Mouse (Mus musculus) layer of hippocampus, adult 18-20 months (tissue): Measurements from ENCODE around the gene Ttc9c. TPM values are rescaled to one million over a fixed set of nuclear protein-coding genes. Genes with fewer than 3 reads are reported as not detected.

ENCODE experiments used
- DNase-seq, 2 experiments: peaks; one replicate each; pipeline ENCODE4 v3.0.0; 2022; ENCODE audit warnings: low spot score in 2 of 2
- total RNA-seq, 2 experiments: library from RNA; stranded (reverse); gene quantifications; 2 replicates each; pipeline ENCODE4 v1.2.3; 2021

Ttc9c gene
- total RNA-seq, 2 experiments from 2014 or later = 39.9 to 41.1 TPM

- DNase-seq = no peak
Measured at GRCm38 (mm10) chr19:8831262-8831661, 12.1 kb upstream of the Ttc9c start.

GRCm38 (mm10) chr19:8830664-8831063, 11.5 kb upstream of the Ttc9c start:
- peak in 1 of 2 experiments; percentile 34 for DNase-seq

GRCm38 (mm10) chr19:8829660-8830059, 10.5 kb upstream of the Ttc9c start, which contains the start of gene AC129217.1:
Gene AC129217.1 (plus strand): TSS chr19:8829773.
- no peak for DNase-seq

GRCm38 (mm10) chr19:8822696-8823095, 3.6 kb upstream of the Ttc9c start:
- no peak for DNase-seq

GRCm38 (mm10) chr19:8821146-8821545, 2.0 kb upstream of the Ttc9c start:
- no peak for DNase-seq

- peak in 1 of 2 experiments; percentile 51 for DNase-seq
Measured at GRCm38 (mm10) chr19:8820424-8820956, 1.4 kb upstream of the Ttc9c start.

- DNase-seq = peak; percentile 99
Measured at GRCm38 (mm10) chr19:8819596-8820423, 677 bp upstream of the Ttc9c start, which contains the start of gene Hnrnpul2. Gene Hnrnpul2 (plus strand): TSS chr19:8820010.

GRCm38 (mm10) chr19:8818301-8818798, 783 bp downstream of the Ttc9c start:
- DNase-seq = no peak

- DNase-seq = no peak
Measured at GRCm38 (mm10) chr19:8817001-8817400, 2.1 kb downstream of the Ttc9c start.

- DNase-seq = no peak
Measured at GRCm38 (mm10) chr19:8815812-8816211, 3.3 kb downstream of the Ttc9c start.

- DNase-seq = no peak
Measured at GRCm38 (mm10) chr19:8806810-8807209, 12.3 kb downstream of the Ttc9c start.

GRCm38 (mm10) chr19:8803879-8804660, 15.1 kb downstream of the Ttc9c start:
- no peak for DNase-seq

GRCm38 (mm10) chr19:8803204-8803780, 15.8 kb downstream of the Ttc9c start:
- no peak for DNase-seq

- DNase-seq = peak; percentile 95 to 98
Measured at GRCm38 (mm10) chr19:8802130-8802821, 16.9 kb downstream of the Ttc9c start, which contains the start of gene Zbtb3. Gene Zbtb3 (plus strand): TSS chr19:8802555.

- DNase-seq = no peak
Measured at GRCm38 (mm10) chr19:8798947-8799315, 20.2 kb downstream of the Ttc9c start.

GRCm38 (mm10) chr19:8798264-8798946, 20.7 kb downstream of the Ttc9c start, which contains the start of gene Polr2g:
Gene Polr2g (minus strand): TSS chr19:8798577.
- DNase-seq = peak; percentile 84 to 94

- no peak for DNase-seq
Measured at GRCm38 (mm10) chr19:8790171-8790570, 29.0 kb downstream of the Ttc9c start.

GRCm38 (mm10) chr19:8789171-8789570, 30.0 kb downstream of the Ttc9c start:
- DNase-seq = no peak

- DNase-seq = no peak
Measured at GRCm38 (mm10) chr19:8788521-8788920, 30.6 kb downstream of the Ttc9c start.
